10 mouse cellular contexts compared by ENCODE assay signal in genomic region chr7:27328648-27329047, GRCm38 (mm10). TPM values are rescaled to one million over a fixed set of nuclear protein-coding genes. Genes with fewer than 3 reads are reported as not detected.
DNase-seq lines count a peak whose midpoint lies in the region; TF ChIP-seq lines count a peak whose summit lies in the region.
"Had no signal": no experiment of that assay in that cellular context is flagged by ENCODE, and none has a peak within 500 bp of the region (broad histone marks: within the 10 kb centered on the region; RNA-seq: fewer than 3 reads in every experiment).

No protein-coding gene starts in this region.

- no peak for TF ChIP-seq POLR2A in lung, adult 2 months (IDR thresholded peaks at IDR 0.05; ENCODE audit: borderline replicate concordance, extremely low read depth, low read depth, low read length)
- TF ChIP-seq POLR2A in kidney, adult 2 months (IDR thresholded peaks at IDR 0.05; ENCODE audit: low read depth, low read length): no peak

- no peak overlapping the region for H3K27ac ChIP-seq in kidney, adult 2 months (ENCODE audit: insufficient read depth, low read depth, low read length)
- H3K27ac ChIP-seq: heart, embryonic 13.5 days; neural tube, embryonic 12.5 days had no signal

- peak; percentile 25 for DNase-seq in lung, adult 2 months
- no peak for DNase-seq in lung, postnatal 14 days
- DNase-seq in gastrocnemius, adult 18-20 months (ENCODE audit: low spot score): peak; percentile 70
- DNase-seq in kidney, adult 2 months: peak; percentile 66
- peak; percentile 27 for DNase-seq in naive thymus-derived CD4-positive, alpha-beta T cell, adult 2 months (ENCODE audit: low read depth)
- no peak for DNase-seq in frontal cortex, postnatal 10 days (ENCODE audit: low spot score in 2 of 2)
- no peak for DNase-seq in right cerebral cortex, postnatal 14 days

- no peaks in the 10 kb centered on the region for H3K27me3 ChIP-seq in kidney, adult 2 months (replicated peaks; ENCODE audit: control insufficient read depth, insufficient read depth, low read length)

- no peak for TF ChIP-seq CTCF in lung, adult 2 months (IDR thresholded peaks at IDR 0.05; ENCODE audit: insufficient read depth, low read length)
- TF ChIP-seq CTCF in kidney, adult 2 months (conservative IDR thresholded peaks at IDR 0.05; ENCODE audit: insufficient read depth, insufficient read length, low read depth, low read length): no peak

- H3K36me3 ChIP-seq in kidney, adult 2 months (ENCODE audit: control insufficient read depth, insufficient read depth, low read length): no peaks in the 10 kb centered on the region
- H3K36me3 ChIP-seq: neural tube, embryonic 12.5 days had no signal

- H3K4me1 ChIP-seq in lung, adult 2 months (ENCODE audit: control insufficient read depth, insufficient read depth, low read length): peaks cover 14% of the 10 kb centered on the region
- peaks cover 8% of the 10 kb centered on the region; the same call in 1 of the 2 replicates for H3K4me1 ChIP-seq in kidney, adult 2 months (ENCODE audit: control insufficient read depth, insufficient read depth, low read length)

- WGBS in lung, adult 2 months: 31% methylated on average over 16 of the region's 16 CpGs
- WGBS in kidney, adult 2 months: 39% methylated on average over 16 of the region's 16 CpGs

- no peak overlapping the region for H3K4me3 ChIP-seq in lung, adult 2 months (replicated peaks; ENCODE audit: extremely low read depth, low read depth, low read length)
- no peak overlapping the region for H3K4me3 ChIP-seq in kidney, adult 2 months (ENCODE audit: insufficient read depth, low read depth, low read length)

RNA-seq across cellular contexts. Expression of gene Ltbp4, which starts 8.8 kb away (rescaled TPM):
- polyA plus RNA-seq in lung, adult 2 months (2012; rRNA removed): 496 and 612 TPM in 2 replicates
- total RNA-seq in gastrocnemius, adult 18-20 months (2021): 10 to 100 TPM; 55.8 to 66.9 TPM
- polyA plus RNA-seq in kidney, adult 2 months (2012; rRNA removed): 76.9 and 84.7 TPM in 2 replicates

RNA-seq across cellular contexts. Expression of gene Shkbp1, which starts 27.2 kb away (rescaled TPM):
- polyA plus RNA-seq in lung, adult 2 months (2012; rRNA removed): 76.4 and 85.1 TPM in 2 replicates
- 1 to 10 TPM; 2.2 to 3.0 TPM for total RNA-seq in gastrocnemius, adult 18-20 months (2021)
- polyA plus RNA-seq in kidney, adult 2 months (2012; rRNA removed): 39.2 and 45.5 TPM in 2 replicates

RNA-seq across cellular contexts. Expression of gene Gm20479, which starts 28.6 kb away (rescaled TPM):
- not detected in 2 replicates for polyA plus RNA-seq in lung, adult 2 months (2012; rRNA removed)
- total RNA-seq in gastrocnemius, adult 18-20 months (2021): under 1 TPM in 1 of 2 experiments, not detected in 1; 0.57 TPM
- 0.39 TPM in 1 of 2 replicates, not detected in the other for polyA plus RNA-seq in kidney, adult 2 months (2012; rRNA removed)
- polyA plus RNA-seq: intestine, embryonic 16.5 days; neural tube, embryonic 12.5 days had no signal

Comparison
In these comparisons a context has a peak if more than half of its experiments do, and no peak if none do; other contexts are left out.
1. DNase-seq: peak in lung, adult 2 months (single experiment), gastrocnemius, adult 18-20 months (single experiment), kidney, adult 2 months (single experiment) and naive thymus-derived CD4-positive, alpha-beta T cell, adult 2 months (single experiment); none in lung, postnatal 14 days (single experiment), frontal cortex, postnatal 10 days (0 of 2) and right cerebral cortex, postnatal 14 days (single experiment).